Mouse (Mus musculus): Measurements from ENCODE around the gene Wasf2. TPM values are rescaled to one million over a fixed set of nuclear protein-coding genes. Genes with fewer than 3 reads are reported as not detected.

The Wasf2 gene
- polyA plus RNA-seq, 1 experiment from 2014 or later = 23.9 TPM

- 67% methylated on average over 10 of the region's 10 CpGs for WGBS
- H3K36me3 ChIP-seq (replicated peaks; ENCODE audit: control insufficient read depth, insufficient read depth) = no peaks in the 10 kb centered on the region
- H3K27ac ChIP-seq = no peak overlapping the region
- no peaks in the 10 kb centered on the region for H3K9me3 ChIP-seq (ENCODE audit: control insufficient read depth, low read length)
- ATAC-seq (ENCODE audit: low FRiP score) (no peak), DNase-seq (ENCODE audit: low spot score) (no peak)
- no peak overlapping the region for H3K9ac ChIP-seq
- H3K4me2 ChIP-seq (replicated peaks) = no peak overlapping the region
- no peak overlapping the region for H3K4me3 ChIP-seq (replicated peaks; ENCODE audit: low read length)
- peaks cover 10% of the 10 kb centered on the region for H3K27me3 ChIP-seq (ENCODE audit: control insufficient read depth, insufficient read depth, low read length)
- H3K4me1 ChIP-seq (replicated peaks; ENCODE audit: control insufficient read depth, insufficient read depth, low read length) = 0 out of 2 replicates have a peak, but pooled peaks cover 5% of the 10 kb centered on the region
Observed at GRCm38 (mm10) chr4:133226073-133226472, 95.8 kb downstream of the Wasf2 start.

- ATAC-seq (ENCODE audit: low FRiP score) (no peak), DNase-seq (ENCODE audit: low spot score) (no peak)
Observed at GRCm38 (mm10) chr4:133227636-133228035, 97.3 kb downstream of the Wasf2 start.

GRCm38 (mm10) chr4:133229582-133229981, 99.3 kb downstream of the Wasf2 start:
- ATAC-seq (ENCODE audit: low FRiP score) = no peak
- H3K27me3 ChIP-seq (ENCODE audit: control insufficient read depth, insufficient read depth, low read length) = no peaks in the 10 kb centered on the region
- no peak overlapping the region for H3K4me3 ChIP-seq (replicated peaks; ENCODE audit: low read length)
- no peak for DNase-seq (ENCODE audit: low spot score)
- no peaks in the 10 kb centered on the region for H3K9me3 ChIP-seq (ENCODE audit: control insufficient read depth, low read length)
- no peak overlapping the region for H3K9ac ChIP-seq
- no peaks in the 10 kb centered on the region for H3K4me1 ChIP-seq (replicated peaks; ENCODE audit: control insufficient read depth, insufficient read depth, low read length)
- WGBS = 42% methylated on average over 8 of the region's 8 CpGs
- H3K36me3 ChIP-seq (replicated peaks; ENCODE audit: control insufficient read depth, insufficient read depth) = no peaks in the 10 kb centered on the region
- H3K4me2 ChIP-seq (replicated peaks) = no peak overlapping the region
- no peak overlapping the region for H3K27ac ChIP-seq

More at GRCm38 (mm10) chr4:133227636-133228035, 97.3 kb downstream of the Wasf2 start:
- no peaks in the 10 kb centered on the region for H3K36me3 ChIP-seq (replicated peaks; ENCODE audit: control insufficient read depth, insufficient read depth)
- no peak overlapping the region for H3K9ac ChIP-seq
- H3K27ac ChIP-seq = no peak overlapping the region
- no peak overlapping the region for H3K4me3 ChIP-seq (replicated peaks; ENCODE audit: low read length)
- 37% methylated on average over 8 of the region's 8 CpGs for WGBS
- no peak overlapping the region for H3K4me2 ChIP-seq (replicated peaks)
- no peaks in the 10 kb centered on the region for H3K9me3 ChIP-seq (ENCODE audit: control insufficient read depth, low read length)
- 0 out of 2 replicates have a peak, but pooled peaks cover 5% of the 10 kb centered on the region for H3K4me1 ChIP-seq (replicated peaks; ENCODE audit: control insufficient read depth, insufficient read depth, low read length)
- no peaks in the 10 kb centered on the region for H3K27me3 ChIP-seq (ENCODE audit: control insufficient read depth, insufficient read depth, low read length)

GRCm38 (mm10) chr4:133233285-133233976, 103.1 kb downstream of the Wasf2 start:
- 45% methylated on average over 10 of the region's 10 CpGs for WGBS

GRCm38 (mm10) chr4:133234771-133235170, 104.5 kb downstream of the Wasf2 start:
- ATAC-seq (ENCODE audit: low FRiP score) (no peak), DNase-seq (ENCODE audit: low spot score) (no peak)
- H3K4me1 ChIP-seq (replicated peaks; ENCODE audit: control insufficient read depth, insufficient read depth, low read length) = no peaks in the 10 kb centered on the region
- H3K36me3 ChIP-seq (replicated peaks; ENCODE audit: control insufficient read depth, insufficient read depth) = no peaks in the 10 kb centered on the region
- no peak overlapping the region for H3K9ac ChIP-seq
- H3K4me3 ChIP-seq (replicated peaks; ENCODE audit: low read length) = no peak overlapping the region
- 62% methylated on average over 5 of the region's 5 CpGs for WGBS
- no peaks in the 10 kb centered on the region for H3K9me3 ChIP-seq (ENCODE audit: control insufficient read depth, low read length)
- no peak overlapping the region for H3K4me2 ChIP-seq (replicated peaks)
- H3K27ac ChIP-seq = no peak overlapping the region
- peaks cover 5% of the 10 kb centered on the region for H3K27me3 ChIP-seq (ENCODE audit: control insufficient read depth, insufficient read depth, low read length)

More at GRCm38 (mm10) chr4:133233285-133233976, 103.1 kb downstream of the Wasf2 start:
- no peak overlapping the region for H3K9ac ChIP-seq
- H3K36me3 ChIP-seq (replicated peaks; ENCODE audit: control insufficient read depth, insufficient read depth) = no peaks in the 10 kb centered on the region
- H3K4me3 ChIP-seq (replicated peaks; ENCODE audit: low read length) = no peak overlapping the region
- no peaks in the 10 kb centered on the region for H3K4me1 ChIP-seq (replicated peaks; ENCODE audit: control insufficient read depth, insufficient read depth, low read length)
- H3K27me3 ChIP-seq (ENCODE audit: control insufficient read depth, insufficient read depth, low read length) = no peaks in the 10 kb centered on the region
- no peak overlapping the region for H3K4me2 ChIP-seq (replicated peaks)
- no peaks in the 10 kb centered on the region for H3K9me3 ChIP-seq (ENCODE audit: control insufficient read depth, low read length)
- no peak for DNase-seq (ENCODE audit: low spot score)
- H3K27ac ChIP-seq = no peak overlapping the region
- no peak for ATAC-seq (ENCODE audit: low FRiP score)

- Histone ChIP-seq H3K4me1 (replicated peaks; ENCODE audit: control insufficient read depth, insufficient read depth, low read length) (no peaks in the 10 kb centered on the region), H3K27me3 (ENCODE audit: control insufficient read depth, insufficient read depth, low read length) (peaks cover 11% of the 10 kb centered on the region), H3K4me2 (replicated peaks) (no peak overlapping the region), H3K9ac (no peak overlapping the region), H3K36me3 (replicated peaks; ENCODE audit: control insufficient read depth, insufficient read depth) (no peaks in the 10 kb centered on the region), H3K4me3 (replicated peaks; ENCODE audit: low read length) (no peak overlapping the region), H3K9me3 (ENCODE audit: control insufficient read depth, low read length) (no peaks in the 10 kb centered on the region), H3K27ac (no peak overlapping the region)
- no peak for ATAC-seq (ENCODE audit: low FRiP score)
- DNase-seq (ENCODE audit: low spot score) = no peak
- WGBS = 82% methylated on average over 5 of the region's 5 CpGs
Observed at GRCm38 (mm10) chr4:133235415-133235814, 105.1 kb downstream of the Wasf2 start.

GRCm38 (mm10) chr4:133237911-133238310, 107.6 kb downstream of the Wasf2 start:
- Histone ChIP-seq H3K36me3 (replicated peaks; ENCODE audit: control insufficient read depth, insufficient read depth) (no peaks in the 10 kb centered on the region), H3K27ac (no peak overlapping the region), H3K27me3 (ENCODE audit: control insufficient read depth, insufficient read depth, low read length) (peaks cover 36% of the 10 kb centered on the region), H3K4me2 (replicated peaks) (no peak overlapping the region), H3K4me3 (replicated peaks; ENCODE audit: low read length) (no peak overlapping the region), H3K9ac (no peak overlapping the region), H3K9me3 (ENCODE audit: control insufficient read depth, low read length) (no peaks in the 10 kb centered on the region), H3K4me1 (replicated peaks; ENCODE audit: control insufficient read depth, insufficient read depth, low read length) (0 out of 2 replicates have a peak, but pooled peaks cover 5% of the 10 kb centered on the region)
- WGBS = 83% methylated on average over 4 of the region's 4 CpGs
- ATAC-seq (ENCODE audit: low FRiP score) (no peak), DNase-seq (ENCODE audit: low spot score) (no peak)

GRCm38 (mm10) chr4:133240490-133240921, 110.2 kb downstream of the Wasf2 start, which contains the start of gene Map3k6:
TSS of gene Map3k6 (plus strand) at chr4:133240818.
- no peak within 1 kb of the TSS for H3K27ac ChIP-seq
- peak within 1 kb of the TSS; percentile 45 for H3K4me3 ChIP-seq (replicated peaks; ENCODE audit: low read length)
- ATAC-seq (ENCODE audit: low FRiP score) = no peak

GRCm38 (mm10) chr4:133240934-133241908, 110.9 kb downstream of the Wasf2 start:
- H3K4me2 ChIP-seq (replicated peaks) = peak overlapping the region; percentile 69
- 1% methylated on average over 77 of the region's 78 CpGs for WGBS
- H3K4me1 ChIP-seq (replicated peaks; ENCODE audit: control insufficient read depth, insufficient read depth, low read length) = 0 out of 2 replicates have a peak, but pooled peaks cover 5% of the 10 kb centered on the region
- peak overlapping the region; percentile 53 for H3K9ac ChIP-seq
- H3K4me3 ChIP-seq (replicated peaks; ENCODE audit: low read length) = peak overlapping the region; percentile 45
- no peaks in the 10 kb centered on the region for H3K9me3 ChIP-seq (ENCODE audit: control insufficient read depth, low read length)
- H3K27ac ChIP-seq = no peak overlapping the region
- no peaks in the 10 kb centered on the region for H3K36me3 ChIP-seq (replicated peaks; ENCODE audit: control insufficient read depth, insufficient read depth)
- peaks cover 49% of the 10 kb centered on the region for H3K27me3 ChIP-seq (ENCODE audit: control insufficient read depth, insufficient read depth, low read length)
- ATAC-seq (ENCODE audit: low FRiP score) = peak; percentile 91
- DNase-seq (ENCODE audit: low spot score) = peak; percentile 79

More at GRCm38 (mm10) chr4:133240490-133240921, 110.2 kb downstream of the Wasf2 start, which contains the start of gene Map3k6:
- peaks cover 45% of the 10 kb centered on the region for H3K27me3 ChIP-seq (ENCODE audit: control insufficient read depth, insufficient read depth, low read length)
- peak within 1 kb of the TSS; percentile 53 for H3K9ac ChIP-seq
- no peaks in the 10 kb centered on the region for H3K9me3 ChIP-seq (ENCODE audit: control insufficient read depth, low read length)
- DNase-seq (ENCODE audit: low spot score) = no peak
- no peaks in the 10 kb centered on the region for H3K36me3 ChIP-seq (replicated peaks; ENCODE audit: control insufficient read depth, insufficient read depth)
- H3K4me1 ChIP-seq (replicated peaks; ENCODE audit: control insufficient read depth, insufficient read depth, low read length) = 0 out of 2 replicates have a peak, but pooled peaks cover 5% of the 10 kb centered on the region
- peak within 1 kb of the TSS; percentile 69 for H3K4me2 ChIP-seq (replicated peaks)
- whole genome bisulfite sequencing = 4% methylated on average over 16 of the region's 16 CpGs

All from hindbrain, embryonic 14.5 days (tissue).